Mouse (Mus musculus) layer of hippocampus, postnatal 25 days (tissue): ENCODE data around the gene Prl7b1. TPM values are rescaled to one million over a fixed set of nuclear protein-coding genes. Genes with fewer than 3 reads are reported as not detected.

Source experiments
- DNase-seq, 2 experiments: peaks; one replicate each; pipeline ENCODE4 v3.0.0; 2022; ENCODE audit warnings: mixed read lengths in 2 of 2, low spot score in 1 of 2; ENCODE audit errors: extremely low spot score in 1 of 2
- total RNA-seq, 2 experiments: library from RNA; stranded (reverse); gene quantifications; 2 replicates each; pipeline ENCODE4 v1.2.3; 2021

Prl7b1 gene
- total RNA-seq, result not detected

DNA sequence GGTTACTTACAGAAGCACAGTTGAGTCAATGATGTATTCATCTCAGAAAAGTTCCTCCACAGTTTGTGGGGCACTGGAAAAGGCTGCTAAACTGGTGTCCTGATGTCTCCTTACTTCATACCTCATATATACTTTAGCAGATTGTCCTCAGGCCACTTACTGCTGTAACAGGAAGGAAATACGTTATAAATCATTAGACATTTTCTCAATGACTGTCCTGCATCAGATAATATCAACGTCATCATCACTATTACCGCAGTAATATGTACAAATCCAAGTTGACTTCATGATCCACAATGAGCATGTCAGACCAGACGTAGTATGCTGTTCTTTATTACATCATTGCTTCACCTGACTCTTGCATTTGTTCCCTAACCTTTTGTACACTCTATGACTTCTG, at the start of gene Prl7b1:
TSS of gene Prl7b1 (minus strand) at position 101 of the 400 bp plus-strand sequence.
- DNase-seq, result no peak

DNA sequence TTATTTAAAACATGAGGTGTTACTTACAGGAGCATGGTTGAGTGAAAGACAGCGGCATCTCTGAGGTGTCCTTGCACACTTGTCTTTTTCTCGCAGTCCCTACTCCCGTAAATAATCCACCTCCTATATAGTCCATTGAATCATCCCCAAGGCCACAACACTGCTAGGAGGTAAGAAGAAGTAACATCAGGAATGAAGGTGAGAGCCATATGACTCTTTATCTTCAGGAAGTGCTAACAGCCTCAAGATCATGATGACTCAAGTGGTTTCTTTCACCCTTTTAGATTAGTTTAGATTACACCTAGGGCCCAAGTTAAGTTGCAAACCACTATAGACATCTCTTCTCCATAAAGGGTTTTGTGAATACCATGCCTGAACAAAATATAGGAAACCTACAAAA, 32.0 kb upstream of the Prl7b1 start, which contains the start of gene Prl7a1:
TSS of gene Prl7a1 (minus strand) at position 101 of the 400 bp plus-strand sequence.
- DNase-seq, result no peak

DNA sequence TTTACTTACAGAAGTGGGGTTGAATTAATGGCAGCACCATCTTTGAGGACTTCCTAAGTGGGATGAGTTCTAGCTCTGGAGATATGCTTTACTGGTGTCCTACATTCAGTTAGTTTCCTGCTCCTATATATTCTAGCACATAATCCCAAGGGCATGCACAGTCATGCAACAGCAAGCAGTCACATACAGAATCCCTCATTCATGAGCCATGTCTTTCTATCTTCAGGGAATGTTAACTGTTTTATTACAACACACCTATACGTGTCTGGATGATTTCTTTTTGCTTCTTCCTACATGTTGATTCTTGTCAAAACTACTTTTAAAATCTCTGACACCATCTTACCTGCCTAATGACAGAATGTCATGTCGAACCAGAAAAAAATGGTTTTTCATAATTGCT, 28.3 kb downstream of the Prl7b1 start, which contains the start of gene Prl8a1:
TSS of gene Prl8a1 (minus strand) at position 101 of the 400 bp plus-strand sequence.
- no peak for DNase-seq

DNA sequence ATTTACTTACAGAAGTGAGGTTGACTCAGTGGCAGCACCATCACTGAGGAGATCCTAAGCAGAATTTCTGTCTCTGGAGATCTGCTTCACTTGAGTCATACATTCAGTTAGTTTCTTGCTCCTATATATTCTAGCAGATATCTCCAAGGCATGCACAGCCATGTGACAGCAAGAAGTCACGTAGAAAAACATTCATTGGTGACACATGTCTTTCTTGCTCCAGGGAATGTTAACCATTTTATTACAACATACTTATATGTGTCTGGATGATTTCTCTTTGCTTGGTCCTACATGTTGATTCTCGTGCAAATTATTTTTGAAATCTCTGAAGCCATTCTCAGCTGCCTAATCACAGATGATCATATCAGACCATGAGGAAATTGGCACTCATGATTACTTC, 45.9 kb downstream of the Prl7b1 start, which contains the start of gene Prl8a9:
TSS of gene Prl8a9 (minus strand) at position 101 of the 400 bp plus-strand sequence.
- no peak for DNase-seq

DNA sequence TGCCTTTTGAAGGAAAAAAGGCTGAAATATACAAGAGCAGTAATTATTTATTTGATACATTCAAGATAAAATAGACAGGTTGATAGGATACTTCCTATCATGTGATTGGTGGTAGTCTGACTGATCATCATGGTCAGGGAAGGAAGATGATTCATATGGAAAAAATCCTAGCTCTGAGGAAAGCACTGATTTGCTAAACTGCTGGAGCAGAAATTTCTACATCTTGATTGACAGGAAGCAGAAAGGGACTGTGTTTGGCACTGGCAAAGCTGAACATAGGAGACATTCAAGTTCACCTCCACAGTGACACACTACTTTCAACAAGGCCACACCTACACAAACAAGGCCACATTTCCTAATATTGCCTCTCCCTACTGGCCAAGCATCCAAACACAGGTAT, 57.0 kb downstream of the Prl7b1 start:
- DNase-seq, result no peak

Other genes with a start within 250 kb of the Prl7b1 start
- gene Prl2b1, start 219.7 kb downstream of the Prl7b1 start, total RNA-seq, result not detected
- gene Prl8a6, start 171.9 kb downstream of the Prl7b1 start, total RNA-seq, result not detected
- gene Prl8a8, start 97.4 kb downstream of the Prl7b1 start, total RNA-seq, result not detected
- not detected for gene Prl8a9, start 46.0 kb downstream of the Prl7b1 start, total RNA-seq
- gene Prl8a1, start 28.4 kb downstream of the Prl7b1 start, total RNA-seq, result not detected
- gene Prl7a1, start 31.9 kb upstream of the Prl7b1 start, total RNA-seq, result not detected
- not detected for gene Prl7a2, start 57.5 kb upstream of the Prl7b1 start, total RNA-seq
- gene Prl7d1, start 106.2 kb upstream of the Prl7b1 start, total RNA-seq, result not detected
- gene Prl7c1, start 170.2 kb upstream of the Prl7b1 start, total RNA-seq, result not detected
- not detected for gene Prl2a1, start 191.1 kb upstream of the Prl7b1 start, total RNA-seq
- not detected for gene Prl2c1, start 238.8 kb upstream of the Prl7b1 start, total RNA-seq